ENCODE assay signal across 16 mouse cellular contexts in the genomic region with DNA sequence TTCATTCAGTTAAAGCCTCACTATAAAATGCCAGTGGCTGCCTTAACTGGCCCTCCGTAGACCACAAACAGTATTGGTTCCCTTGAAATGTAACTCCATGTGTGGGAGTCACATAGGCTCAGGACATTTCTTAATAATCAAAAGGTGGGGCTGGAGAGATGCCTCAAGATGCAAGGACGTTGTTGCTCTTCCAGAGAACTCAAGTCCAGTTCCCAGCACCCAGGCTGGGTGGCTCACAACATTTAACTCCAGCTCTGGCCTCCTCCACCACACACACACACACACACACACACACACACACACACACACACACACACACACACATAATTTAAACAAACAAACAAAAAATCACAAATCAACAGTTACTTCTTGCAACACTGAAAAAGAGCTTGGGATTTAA. TPM values are rescaled to one million over a fixed set of nuclear protein-coding genes. Genes with fewer than 3 reads are reported as not detected.
DNase-seq lines count a peak whose midpoint lies in the region; ATAC-seq and TF ChIP-seq lines count a peak whose summit lies in the region.
"Had no signal": no experiment of that assay in that cellular context is flagged by ENCODE, and none has a peak within 500 bp of the region (broad histone marks: within the 10 kb centered on the region; RNA-seq: fewer than 3 reads in every experiment).

No protein-coding gene starts in this region.

- TF ChIP-seq POLR2A in CH12.LX (IDR thresholded peaks at IDR 0.05; ENCODE audit: low read depth, low read length), result no peak; the same call in 1 of the 2 replicates

- in situ Hi-C loops in CH12.LX (cut with MboI; ENCODE audit: low pct_ligation_motif_present, low pct_unique_long_range_greater_than_20kb, low sequenced_read_pairs), result loop anchor here (5.0 kb wide), 1 partner anchor 36 kb away; the partner anchor contains the start of gene Myo1e

- WGBS in liver, embryonic 15.5 days (ENCODE audit: insufficient replicate concordance), result 61% methylated on average over 2 of the region's 2 CpGs
- 49% methylated on average over 2 of the region's 2 CpGs for WGBS in liver, embryonic 12.5 days (ENCODE audit: insufficient replicate concordance)
- WGBS in liver, postnatal 0 days (ENCODE audit: insufficient replicate concordance), result 75% methylated on average over 2 of the region's 2 CpGs

- no peak for TF ChIP-seq EP300 in CH12.LX (IDR thresholded peaks at IDR 0.05; ENCODE audit: low read length)
- TF ChIP-seq EP300 in liver, postnatal 0 days (IDR thresholded peaks at IDR 0.05; ENCODE audit: low read depth), result no peak

- TF ChIP-seq RAD21 in CH12.LX (IDR thresholded peaks at IDR 0.05; ENCODE audit: low read depth, low read length), result no peak

- no peak overlapping the region for H3K4me2 ChIP-seq in liver, embryonic 15.5 days
- no peak overlapping the region for H3K4me2 ChIP-seq in liver, embryonic 12.5 days
- peak overlapping the region; percentile 90 for H3K4me2 ChIP-seq in CH12.LX (ENCODE audit: insufficient read depth, low read depth, poor library complexity, severe bottlenecking)
- H3K4me2 ChIP-seq in liver, postnatal 0 days (ENCODE audit: low read depth, low read length), result no peak overlapping the region

- dilution Hi-C loops in CH12.LX (cut with MboI; ENCODE audit: extremely low pct_ligation_motif_present, extremely low pct_unique_long_range_greater_than_20kb, low sequenced_read_pairs), result no loop called here

- peaks cover 4% of the 10 kb centered on the region; the same call in 1 of the 2 replicates for H3K4me1 ChIP-seq in liver, embryonic 15.5 days (replicated peaks)
- H3K4me1 ChIP-seq in liver, embryonic 12.5 days, result peaks cover 8% of the 10 kb centered on the region; the same call in 1 of the 2 replicates
- H3K4me1 ChIP-seq in CH12.LX (ENCODE audit: control insufficient read depth in 1 of 2, insufficient read depth in 2 of 2), result peaks cover 32 to 94% of the 10 kb centered on the region in 2 experiments
- H3K4me1 ChIP-seq in liver, postnatal 0 days (ENCODE audit: insufficient read depth), result peaks cover 26% of the 10 kb centered on the region

- TF ChIP-seq CTCF in CH12.LX (conservative IDR thresholded peaks at IDR 0.05 in 1 of 2, IDR thresholded peaks at IDR 0.05 in 1 of 2; ENCODE audit: low read depth in 2 of 2, low read length in 2 of 2), result no peak
- TF ChIP-seq CTCF in liver, postnatal 0 days (IDR thresholded peaks at IDR 0.05; ENCODE audit: low read depth), result no peak

- peak overlapping the region; percentile 30 for H3K27ac ChIP-seq in liver, embryonic 15.5 days (replicated peaks)
- H3K27ac ChIP-seq in liver, embryonic 12.5 days, result no peak overlapping the region
- peak overlapping the region; percentile 98 for H3K27ac ChIP-seq in CH12.LX (ENCODE audit: insufficient read depth, low read depth)
- peak overlapping the region; percentile 77 for H3K27ac ChIP-seq in liver, postnatal 0 days (ENCODE audit: low read depth)
- H3K27ac ChIP-seq: forebrain, embryonic 10.5 days had no signal

- H3K36me3 ChIP-seq in liver, embryonic 15.5 days (replicated peaks), result no peaks in the 10 kb centered on the region
- no peaks in the 10 kb centered on the region for H3K36me3 ChIP-seq in liver, embryonic 12.5 days
- H3K36me3 ChIP-seq in CH12.LX (replicated peaks in 1 of 2; ENCODE audit: control insufficient read depth in 1 of 2, insufficient read depth in 1 of 2, low read length in 1 of 2), result peaks cover 5 to 37% of the 10 kb centered on the region in 2 experiments
- H3K36me3 ChIP-seq in liver, postnatal 0 days (replicated peaks; ENCODE audit: insufficient read depth, low read length), result no peaks in the 10 kb centered on the region
- H3K36me3 ChIP-seq: forebrain, embryonic 10.5 days had no signal

- no peak overlapping the region for H3K4me3 ChIP-seq in liver, embryonic 15.5 days (replicated peaks)
- H3K4me3 ChIP-seq in liver, embryonic 12.5 days, result no peak overlapping the region
- peak overlapping the region in 1 of 3 experiments; percentile 5 for H3K4me3 ChIP-seq in CH12.LX (replicated peaks in 1 of 3; ENCODE audit: low read depth in 2 of 3, low read length in 2 of 3, poor library complexity in 1 of 3)
- H3K4me3 ChIP-seq in liver, postnatal 0 days (ENCODE audit: low read depth, low read length), result no peak overlapping the region
- H3K4me3 ChIP-seq: forebrain, embryonic 10.5 days had no signal

- no peak for ATAC-seq in liver, embryonic 15.5 days (ENCODE audit: insufficient read depth)
- no peak for ATAC-seq in liver, embryonic 12.5 days
- no peak for ATAC-seq in liver, postnatal 0 days
- ATAC-seq: hindbrain, embryonic 16.5 days had no signal

- H3K9ac ChIP-seq in liver, embryonic 15.5 days, result no peak overlapping the region
- no peak overlapping the region for H3K9ac ChIP-seq in liver, embryonic 12.5 days
- H3K9ac ChIP-seq in CH12.LX (ENCODE audit: insufficient read depth, low read depth), result peak overlapping the region; percentile 92
- no peak overlapping the region for H3K9ac ChIP-seq in liver, postnatal 0 days (replicated peaks)

- peaks cover 67% of the 10 kb centered on the region for H3K79me2 ChIP-seq in CH12.LX (replicated peaks; ENCODE audit: control insufficient read depth, extremely low read depth, insufficient read depth, poor library complexity, severe bottlenecking)

- H3K9me3 ChIP-seq in liver, embryonic 15.5 days (replicated peaks), result no peaks in the 10 kb centered on the region
- no peaks in the 10 kb centered on the region for H3K9me3 ChIP-seq in liver, embryonic 12.5 days (replicated peaks)
- peaks cover 2% of the 10 kb centered on the region for H3K9me3 ChIP-seq in CH12.LX (replicated peaks; ENCODE audit: low read length)
- no peaks in the 10 kb centered on the region for H3K9me3 ChIP-seq in liver, postnatal 0 days (ENCODE audit: low read length)
- H3K9me3 ChIP-seq: forebrain, embryonic 10.5 days; megakaryocyte, embryonic 14.5 days had no signal

- DNase-seq in A20 (ENCODE audit: low read depth, low spot score) (peak; percentile 54), CH12.LX (ENCODE audit: extremely low read depth) (no peak)
- DNase-seq in liver, postnatal 0 days, result no peak
- no peak for DNase-seq in urinary bladder, adult 2 months (ENCODE audit: low spot score)
- DNase-seq in left cerebral cortex, adult 8-10 months (ENCODE audit: low spot score in 2 of 2), result no peak
- DNase-seq: adrenal gland, postnatal 14 days; embryo, embryonic 11 days; gastrocnemius, postnatal 36 days; kidney, adult 8-10 months; layer of hippocampus, adult 9-11 months; midbrain, embryonic 14.5 days had no signal

- no peaks in the 10 kb centered on the region for H3K27me3 ChIP-seq in liver, embryonic 15.5 days
- H3K27me3 ChIP-seq in liver, embryonic 12.5 days (replicated peaks), result no peaks in the 10 kb centered on the region
- H3K27me3 ChIP-seq in CH12.LX (replicated peaks), result no peaks in the 10 kb centered on the region
- no peaks in the 10 kb centered on the region for H3K27me3 ChIP-seq in liver, postnatal 0 days (ENCODE audit: insufficient read depth, low read length)
- H3K27me3 ChIP-seq: megakaryocyte, embryonic 14.5 days had no signal

TF ChIP-seq in CH12.LX, 34 proteins besides CTCF, POLR2A, EP300 and RAD21:
- TF ChIP-seq MXI1 (IDR thresholded peaks at IDR 0.05; ENCODE audit: low read depth, low read length) (0 out of 2 replicates have a peak, but pooled peaks have one; percentile 56), RCOR1 (conservative IDR thresholded peaks at IDR 0.05; ENCODE audit: low read depth, low read length) (0 out of 2 replicates have a peak, but pooled peaks have one; percentile 16), ETS1 (conservative IDR thresholded peaks at IDR 0.05; ENCODE audit: low read depth, low read length) (no peak), MAX (IDR thresholded peaks at IDR 0.05; ENCODE audit: low read length) (peak; percentile 61; the same call in 1 of the 2 replicates), SMC3 (IDR thresholded peaks at IDR 0.05; ENCODE audit: low read depth, low read length) (no peak), PAX5 (IDR thresholded peaks at IDR 0.05; ENCODE audit: low read length) (no peak), ZNF384 (IDR thresholded peaks at IDR 0.05; ENCODE audit: low read depth, low read length) (no peak), GABPA (IDR thresholded peaks at IDR 0.05; ENCODE audit: insufficient replicate concordance, low read depth, low read length) (no peak), MAZ (IDR thresholded peaks at IDR 0.05; ENCODE audit: low read depth, low read length) (0 out of 2 replicates have a peak, but pooled peaks have one; percentile 30), CHD1 (IDR thresholded peaks at IDR 0.05; ENCODE audit: low read depth, low read length) (peak; percentile 93; the same call in 1 of the 2 replicates)

RNA-seq across cellular contexts. Expression of gene Myo1e, which starts 36.6 kb away (rescaled TPM):
- polyA plus RNA-seq in liver, embryonic 15.5 days (2015; fragmentation: Nextera tagmentation; extraction: Ambion mirVana), result 3.5 and 4.2 TPM in 2 replicates
- polyA plus RNA-seq in liver, embryonic 12.5 days (2016; fragmentation: Nextera tagmentation; extraction: Ambion mirVana), result 4.0 and 4.2 TPM in 2 replicates
- total RNA-seq in CH12.LX (2012; rRNA removed) (97.6 and 98.7 TPM in 2 replicates), CH12.LX (2014; rRNA removed) (82.3 and 88.5 TPM in 2 replicates)
- 186 and 188 TPM in 2 replicates for polyA plus RNA-seq in CH12.LX (2012; ENCODE audit: insufficient read length, low read depth)
- polyA plus RNA-seq in liver, postnatal 0 days (2015; fragmentation: Nextera tagmentation; extraction: Ambion mirVana), result 5.4 and 7.4 TPM in 2 replicates
- 14.0 and 16.0 TPM in 2 replicates for polyA plus RNA-seq in urinary bladder, adult 2 months (2012; rRNA removed)
- total RNA-seq in left cerebral cortex, adult 8-10 months (2022), result 10 to 100 TPM; 12.6 to 23.5 (median 15.5) TPM

Comparison
In these comparisons a context has a peak if more than half of its experiments do, and no peak if none do; other contexts are left out.
1. RNA of gene Myo1e, which starts 36.6 kb away (polyA plus RNA-seq): 186 to 188 TPM in CH12.LX; 14.0 to 16.0 TPM in urinary bladder, adult 2 months, 5.4 to 7.4 TPM in liver, postnatal 0 days, 4.0 to 4.2 TPM in liver, embryonic 12.5 days and 3.5 to 4.2 TPM in liver, embryonic 15.5 days; every median in the first group is over 10 times any median in the second.